Mouse (Mus musculus): ENCODE results near the gene Bsn. TPM values are rescaled to one million over a fixed set of nuclear protein-coding genes. Genes with fewer than 3 reads are reported as not detected.
A peak's percentile ranks its signal among the peaks of the same experiment; 100 is the strongest.

Bsn gene
- polyA plus RNA-seq, 1 experiment from 2014 or later: 7.0 TPM

GRCm38 (mm10) chr9:108054331-108055040 is 135.7 kb downstream of the Bsn start:
- Histone ChIP-seq H3K9ac (no peak overlapping the region), H3K4me3 (no peak overlapping the region), H3K27me3 (no peaks in the 10 kb centered on the region), H3K4me1 (replicated peaks) (peaks cover 23% of the 10 kb centered on the region), H3K36me3 (peaks cover 81% of the 10 kb centered on the region), H3K27ac (replicated peaks) (no peak overlapping the region), H3K9me3 (no peaks in the 10 kb centered on the region), H3K4me2 (no peak overlapping the region)
- 92% methylated on average over 22 of the region's 22 CpGs for WGBS
- no peak for ATAC-seq (ENCODE audit: low read depth)

- Histone ChIP-seq H3K4me1 (replicated peaks) (peaks cover 25% of the 10 kb centered on the region), H3K36me3 (peaks cover 73% of the 10 kb centered on the region), H3K4me2 (no peak overlapping the region; the same call in 1 of the 2 replicates), H3K9ac (0 out of 2 replicates have a peak overlapping the region, but pooled peaks have one; percentile 23), H3K27ac (replicated peaks) (no peak overlapping the region), H3K4me3 (no peak overlapping the region), H3K9me3 (no peaks in the 10 kb centered on the region), H3K27me3 (no peaks in the 10 kb centered on the region)
- 92% methylated on average over 15 of the region's 15 CpGs for WGBS
- ATAC-seq (ENCODE audit: low read depth): no peak
These were observed 136.4 kb downstream of the Bsn start for GRCm38 (mm10) chr9:108053665-108054225.

DNA sequence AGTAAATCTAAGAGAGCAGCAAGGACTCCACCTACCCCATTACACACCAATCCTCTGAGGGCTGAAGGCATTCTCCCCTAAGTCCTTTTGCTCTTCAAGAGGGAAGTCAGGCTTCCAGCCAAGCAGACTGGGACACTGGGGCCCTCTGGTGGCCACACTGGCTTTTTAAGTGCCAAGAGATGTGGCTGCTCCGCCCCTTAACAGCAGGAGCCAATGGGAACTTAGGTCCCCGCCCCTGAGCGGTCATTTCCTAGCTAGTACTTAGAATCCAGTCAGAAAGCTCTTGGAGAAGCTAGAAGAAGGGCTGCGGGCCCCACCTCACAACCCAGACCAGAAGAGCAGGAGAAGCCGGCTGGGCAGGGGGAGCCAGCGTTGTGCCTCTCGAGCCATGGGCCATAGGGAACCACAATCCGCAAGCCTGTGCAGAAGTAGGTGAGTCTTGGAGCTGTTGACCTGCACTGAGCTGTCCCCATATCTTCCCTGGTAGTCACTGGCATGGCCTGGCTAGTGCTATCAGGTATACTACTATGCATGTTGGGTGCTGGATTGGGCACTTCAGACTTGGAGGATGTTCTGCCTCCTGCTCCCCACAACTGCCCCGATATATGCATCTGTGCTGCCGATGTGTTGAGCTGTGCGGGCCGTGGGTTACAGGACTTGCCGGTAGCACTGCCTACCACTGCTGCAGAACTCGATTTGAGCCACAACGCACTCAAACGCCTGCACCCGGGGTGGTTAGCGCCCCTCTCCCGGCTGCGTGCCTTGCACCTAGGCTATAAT is 137.1 kb downstream of the Bsn start, which contains the start of gene Amigo3:
Gene Amigo3, plus strand, starts transcription at position 275 of the 780 bp plus-strand sequence.
- WGBS: 60% methylated on average over 20 of the region's 20 CpGs
- Histone ChIP-seq H3K4me3 (no peak within 1 kb of the TSS), H3K27me3 (no peaks in the 10 kb centered on the region), H3K4me1 (replicated peaks) (peaks cover 31% of the 10 kb centered on the region), H3K36me3 (peaks cover 66% of the 10 kb centered on the region), H3K9me3 (no peaks in the 10 kb centered on the region), H3K27ac (replicated peaks) (peak within 1 kb of the TSS; percentile 34; the same call in 1 of the 2 replicates), H3K9ac (0 out of 2 replicates have a peak within 1 kb of the TSS, but pooled peaks have one; percentile 23), H3K4me2 (peak within 1 kb of the TSS; percentile 35)
- 0 out of 2 replicates have a peak, but pooled peaks have one; percentile 6 for ATAC-seq (ENCODE audit: low read depth)

DNA sequence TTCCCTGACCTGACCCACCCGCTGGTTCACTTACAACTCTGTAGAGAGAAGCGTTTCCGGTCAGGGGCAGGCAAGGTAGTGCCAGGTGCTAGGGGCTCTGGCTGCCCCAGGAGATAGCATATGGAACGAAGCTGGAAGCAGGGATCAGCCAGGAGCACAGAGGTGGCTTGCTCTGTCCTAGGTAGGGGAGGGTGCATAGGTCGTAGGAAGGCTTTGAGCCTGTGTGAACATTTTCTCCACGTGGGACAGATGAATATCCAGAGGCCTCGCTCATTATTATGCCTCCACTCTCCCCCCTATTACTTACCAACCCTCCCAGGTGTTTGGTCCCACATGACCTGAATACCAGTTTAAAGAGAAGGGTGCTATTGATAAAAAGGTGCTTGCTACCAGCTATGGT is 137.8 kb downstream of the Bsn start:
- H3K9ac ChIP-seq: no peak overlapping the region
- peaks cover 38% of the 10 kb centered on the region for H3K4me1 ChIP-seq (replicated peaks)
- H3K4me3 ChIP-seq: no peak overlapping the region
- H3K4me2 ChIP-seq: no peak overlapping the region
- H3K27me3 ChIP-seq: no peaks in the 10 kb centered on the region
- H3K27ac ChIP-seq (replicated peaks): peak overlapping the region; percentile 34; the same call in 1 of the 2 replicates
- no peak for ATAC-seq (ENCODE audit: low read depth)
- peaks cover 65% of the 10 kb centered on the region for H3K36me3 ChIP-seq
- 75% methylated on average over 7 of the region's 7 CpGs for WGBS
- H3K9me3 ChIP-seq: no peaks in the 10 kb centered on the region

- ATAC-seq (ENCODE audit: low read depth): no peak
- WGBS: 88% methylated on average over 4 of the region's 4 CpGs
- Histone ChIP-seq H3K4me2 (no peak overlapping the region), H3K27me3 (no peaks in the 10 kb centered on the region), H3K9ac (no peak overlapping the region), H3K4me3 (no peak overlapping the region), H3K4me1 (replicated peaks) (peaks cover 39% of the 10 kb centered on the region), H3K9me3 (no peaks in the 10 kb centered on the region), H3K36me3 (peaks cover 65% of the 10 kb centered on the region), H3K27ac (replicated peaks) (no peak overlapping the region)
These were observed 138.3 kb downstream of the Bsn start for GRCm38 (mm10) chr9:108051931-108052220.

GRCm38 (mm10) chr9:108051184-108051930 is 138.8 kb downstream of the Bsn start:
- Histone ChIP-seq H3K4me3 (no peak overlapping the region), H3K9ac (peak overlapping the region; percentile 17; the same call in 1 of the 2 replicates), H3K27ac (replicated peaks) (no peak overlapping the region), H3K27me3 (no peaks in the 10 kb centered on the region), H3K9me3 (no peaks in the 10 kb centered on the region), H3K4me1 (replicated peaks) (peaks cover 39% of the 10 kb centered on the region), H3K36me3 (peaks cover 65% of the 10 kb centered on the region), H3K4me2 (no peak overlapping the region)
- 94% methylated on average over 15 of the region's 15 CpGs for WGBS
- ATAC-seq (ENCODE audit: low read depth): no peak

DNA sequence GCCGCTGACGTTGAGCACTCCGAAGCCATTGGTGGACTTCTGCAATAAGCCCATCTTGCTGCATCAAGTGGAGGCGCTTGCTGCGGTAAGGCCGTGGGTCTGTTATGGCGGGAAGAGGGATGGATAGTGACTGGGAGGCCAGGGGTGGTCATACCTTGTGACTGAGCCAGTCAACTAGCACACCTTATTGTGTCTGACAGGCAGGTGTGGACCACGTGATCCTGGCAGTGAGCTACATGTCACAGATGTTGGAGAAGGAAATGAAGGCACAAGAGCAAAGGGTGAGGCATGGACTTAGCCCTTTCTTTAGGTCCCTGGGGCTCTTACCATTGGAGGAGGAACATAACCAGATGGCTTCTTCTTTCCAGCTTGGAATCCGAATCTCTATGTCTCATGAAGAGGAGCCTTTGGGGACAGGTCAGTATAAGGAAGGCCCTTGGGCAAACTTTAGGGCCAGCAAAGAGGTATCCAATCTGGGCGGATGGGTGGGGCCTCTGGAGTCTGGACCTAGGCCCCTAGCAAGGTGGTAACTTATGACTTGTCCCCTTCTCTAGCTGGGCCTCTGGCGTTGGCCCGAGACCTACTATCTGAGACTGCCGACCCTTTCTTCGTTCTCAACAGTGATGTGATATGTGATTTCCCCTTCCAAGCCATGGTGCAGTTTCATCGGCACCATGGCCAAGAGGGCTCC is 140.5 kb downstream of the Bsn start:
- WGBS: 42% methylated on average over 15 of the region's 15 CpGs
- H3K4me2 ChIP-seq: peak overlapping the region; percentile 96
- H3K27me3 ChIP-seq: no peaks in the 10 kb centered on the region
- H3K27ac ChIP-seq (replicated peaks): peak overlapping the region; percentile 84
- peak overlapping the region; percentile 79 for H3K4me3 ChIP-seq
- peaks cover 65% of the 10 kb centered on the region for H3K36me3 ChIP-seq
- peaks cover 39% of the 10 kb centered on the region for H3K4me1 ChIP-seq (replicated peaks)
- no peaks in the 10 kb centered on the region for H3K9me3 ChIP-seq
- peak overlapping the region; percentile 82 for H3K9ac ChIP-seq
- ATAC-seq (ENCODE audit: low read depth): peak; percentile 22; the same call in 1 of the 2 replicates

- WGBS: 0% methylated on average over 34 of the region's 39 CpGs
- Histone ChIP-seq H3K4me2 (peak within 1 kb of the TSS; percentile 96), H3K4me1 (replicated peaks) (peaks cover 39% of the 10 kb centered on the region), H3K27ac (replicated peaks) (peak within 1 kb of the TSS; percentile 84), H3K36me3 (peaks cover 61% of the 10 kb centered on the region), H3K9ac (peak within 1 kb of the TSS; percentile 82), H3K27me3 (no peaks in the 10 kb centered on the region), H3K4me3 (peak within 1 kb of the TSS; percentile 79), H3K9me3 (no peaks in the 10 kb centered on the region)
- ATAC-seq (ENCODE audit: low read depth): peak; percentile 94
These were observed 141.1 kb downstream of the Bsn start, which contains the start of gene Gmppb for GRCm38 (mm10) chr9:108049016-108049455. Gene Gmppb, plus strand, starts transcription at chr9:108049242.

- ATAC-seq (ENCODE audit: low read depth): peak; percentile 54
- no peaks in the 10 kb centered on the region for H3K27me3 ChIP-seq
- peak overlapping the region; percentile 79 for H3K4me3 ChIP-seq
- peaks cover 58% of the 10 kb centered on the region for H3K36me3 ChIP-seq
- WGBS: 2% methylated on average over 19 of the region's 19 CpGs
- peak overlapping the region; percentile 66 for H3K9ac ChIP-seq
- peak overlapping the region; percentile 96 for H3K4me2 ChIP-seq
- H3K27ac ChIP-seq (replicated peaks): peak overlapping the region; percentile 80
- no peaks in the 10 kb centered on the region for H3K9me3 ChIP-seq
- peaks cover 39% of the 10 kb centered on the region for H3K4me1 ChIP-seq (replicated peaks)
These were observed 141.6 kb downstream of the Bsn start for GRCm38 (mm10) chr9:108048566-108048955.

DNA sequence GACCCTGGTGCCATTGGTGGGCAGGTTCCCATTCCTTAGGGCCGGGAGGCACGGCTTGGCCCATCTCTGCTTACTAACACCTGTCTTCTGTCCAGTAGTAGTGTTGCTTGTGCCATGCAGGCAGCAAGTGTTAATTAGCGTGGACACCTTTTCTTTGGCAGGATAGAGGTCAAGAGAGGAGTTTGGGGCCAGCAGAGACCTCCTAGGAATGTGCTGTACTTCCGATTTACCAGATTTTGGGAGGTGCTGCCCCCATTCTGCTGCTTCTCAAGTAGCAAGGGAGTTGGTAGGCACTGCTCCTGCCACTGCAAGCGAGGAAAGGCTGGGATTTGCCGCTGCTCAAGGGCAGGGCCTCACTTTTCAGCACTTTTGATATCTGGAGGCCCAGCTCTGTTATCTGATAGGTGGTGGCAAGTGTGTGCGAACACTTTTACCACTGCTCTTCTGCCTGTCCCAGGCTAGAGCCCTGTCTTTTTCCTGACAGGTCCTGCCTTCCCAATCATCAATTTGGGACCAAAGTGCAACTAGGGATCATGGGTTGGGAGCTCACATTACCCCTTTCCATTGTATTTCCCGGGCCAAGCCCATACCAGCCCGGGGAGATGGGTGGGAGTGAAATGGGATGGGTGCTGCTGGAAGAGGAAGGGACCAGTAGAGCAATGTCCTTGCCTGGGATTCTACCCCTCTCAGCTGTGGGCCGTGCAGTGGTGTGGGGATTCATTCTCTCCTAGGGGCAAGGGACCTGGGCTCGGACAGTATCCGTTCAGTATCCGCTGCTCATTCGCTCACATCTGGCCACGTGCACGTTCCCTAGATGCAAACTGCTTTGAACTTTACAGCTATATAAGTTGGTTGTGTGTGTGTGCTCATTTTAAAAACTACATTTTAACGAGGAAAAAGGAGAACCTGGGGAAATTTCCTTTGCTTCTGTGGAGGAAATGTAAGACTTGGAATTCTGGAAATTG is 142.3 kb downstream of the Bsn start:
- peak overlapping the region; percentile 66 for H3K9ac ChIP-seq
- WGBS: 49% methylated on average over 17 of the region's 17 CpGs
- H3K36me3 ChIP-seq: peaks cover 65% of the 10 kb centered on the region
- H3K27ac ChIP-seq (replicated peaks): peak overlapping the region; percentile 80
- peaks cover 34% of the 10 kb centered on the region for H3K4me1 ChIP-seq (replicated peaks)
- no peaks in the 10 kb centered on the region for H3K27me3 ChIP-seq
- H3K9me3 ChIP-seq: no peaks in the 10 kb centered on the region
- ATAC-seq (ENCODE audit: low read depth): no peak
- H3K4me2 ChIP-seq: peak overlapping the region; percentile 96
- peak overlapping the region; percentile 79 for H3K4me3 ChIP-seq
